Mouse (Mus musculus) neutrophil, adult 59 days (primary cell): ENCODE data around the gene Epp13. TPM values are rescaled to one million over a fixed set of nuclear protein-coding genes. Genes with fewer than 3 reads are reported as not detected.

Experiments
- total RNA-seq, 2 experiments: library from RNA; stranded (reverse); gene quantifications; 1 replicate in 1 of 2; 2 replicates in 1 of 2; pipeline ENCODE4 v1.2.4; 2023

Epp13 gene
- not detected for total RNA-seq

DNA sequence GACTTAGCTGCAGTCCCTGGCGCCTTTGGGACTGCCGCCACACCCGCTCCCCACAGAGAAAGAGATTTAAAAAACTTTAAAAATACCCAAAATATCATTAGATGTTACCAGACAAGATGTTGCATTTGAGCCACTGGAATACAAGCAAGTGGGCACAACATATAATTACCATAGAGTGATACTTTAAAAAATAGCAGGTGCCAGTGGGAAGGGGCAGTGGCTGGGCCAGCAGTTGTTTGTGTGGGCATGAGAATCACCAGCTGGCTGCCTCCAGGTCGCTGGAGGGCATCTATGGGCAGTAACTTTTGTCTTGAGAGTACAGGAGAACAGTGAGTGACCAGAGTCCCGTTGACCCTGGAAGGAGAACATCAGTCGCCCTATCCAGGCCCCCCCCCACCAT, at the start of gene Epp13:
TSS of gene Epp13 (plus strand) at position 301 of the 400 bp plus-strand sequence.

DNA sequence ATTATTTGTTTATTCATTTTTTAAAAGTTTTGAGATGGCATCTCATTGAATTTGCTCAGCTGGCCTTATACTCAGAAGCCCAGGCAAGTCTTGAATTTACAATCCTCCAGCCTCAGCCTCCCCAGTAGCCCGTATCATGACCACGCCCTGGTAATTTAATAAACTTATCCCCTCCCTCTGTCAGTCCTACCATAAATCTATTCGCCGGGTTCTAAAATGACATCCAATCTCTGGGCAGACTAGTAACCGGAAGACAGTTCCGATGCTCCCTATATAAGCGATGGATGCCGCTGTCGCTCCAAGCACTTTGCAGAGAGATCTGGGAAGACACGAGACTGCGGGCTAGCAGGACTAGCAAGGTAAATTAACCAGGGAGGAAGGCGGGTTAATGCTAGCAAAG, 30.5 kb upstream of the Epp13 start, which contains the start of gene Zscan5b:
TSS of gene Zscan5b (plus strand) at position 301 of the 400 bp plus-strand sequence.

DNA sequence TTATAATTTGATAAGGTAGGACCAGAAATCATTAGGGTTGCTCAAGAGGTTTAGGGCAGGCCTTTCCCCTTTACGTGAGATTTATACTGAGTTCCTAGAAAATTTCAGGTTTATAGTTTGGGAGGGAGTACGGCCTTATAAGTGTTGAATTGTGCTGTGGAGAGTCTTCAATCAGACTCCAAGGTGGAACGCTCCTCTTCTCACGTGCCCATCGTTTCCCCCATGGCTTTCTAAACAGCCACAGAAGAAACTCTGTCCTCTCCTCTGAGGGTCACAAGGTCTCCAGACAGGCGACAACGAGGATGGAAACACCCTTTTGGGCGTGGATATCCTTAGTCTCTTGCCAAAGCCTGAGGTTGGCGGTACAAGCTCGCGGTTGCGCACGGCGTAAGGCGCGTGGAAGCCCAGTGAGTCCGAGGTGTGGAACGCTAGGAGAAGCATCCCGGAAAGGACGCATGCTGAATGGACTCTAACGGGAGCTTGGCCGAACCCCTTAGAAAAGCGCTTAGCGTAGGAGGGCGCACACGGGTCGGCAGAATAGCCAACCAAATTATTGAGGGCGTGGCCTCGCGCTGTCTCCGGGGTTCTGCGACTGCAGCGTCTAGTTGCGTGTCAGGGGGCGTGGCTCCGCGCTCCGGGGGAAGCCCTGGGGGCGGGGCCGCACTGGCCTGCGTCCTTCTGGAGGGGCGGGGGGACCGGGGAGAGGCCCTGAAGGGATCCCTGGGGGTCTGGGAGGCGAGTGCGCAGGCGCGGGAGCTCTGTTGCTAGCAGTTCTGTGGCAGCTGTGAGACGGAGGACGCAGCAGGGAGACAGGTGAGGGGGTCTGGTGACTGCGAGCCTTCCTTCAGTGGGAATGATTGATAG, 33.6 kb downstream of the Epp13 start, which contains the start of gene Zfp667:
TSS of gene Zfp667 (plus strand) at position 738 of the 864 bp plus-strand sequence.

GRCm38 (mm10) chr7:6331233-6331956, 78.9 kb downstream of the Epp13 start, which contains the start of gene Zfp583:
Gene Zfp583 (minus strand): TSS chr7:6331285.

Other genes with a start within 250 kb of the Epp13 start
- not detected for gene Vmn1r65, start 241.7 kb upstream of the Epp13 start, total RNA-seq
- gene Nlrp4c, start 207.5 kb upstream of the Epp13 start, total RNA-seq = not detected
- 10 to 100 TPM; 28.5 to 31.3 TPM for gene Zfp787, start 96.7 kb upstream of the Epp13 start, total RNA-seq
- gene Zfp444, start 80.5 kb upstream of the Epp13 start, total RNA-seq = 10 to 100 TPM in 1 of 2 experiments, 1 to 10 TPM in 1; 6.2 to 10.2 TPM
- not detected for gene Galp, start 55.6 kb upstream of the Epp13 start, total RNA-seq
- not detected for gene Zscan5b, start 30.4 kb upstream of the Epp13 start, total RNA-seq
- under 1 TPM; 0.24 to 0.35 TPM for gene Zfp667, start 33.9 kb downstream of the Epp13 start, total RNA-seq
- under 1 TPM; 0.60 to 0.73 TPM for gene Zfp583, start 78.6 kb downstream of the Epp13 start, total RNA-seq
- gene Gm3854, start 91.0 kb downstream of the Epp13 start, total RNA-seq = under 1 TPM in 1 of 2 experiments, not detected in 1; 0.11 TPM
- gene Zfp78, start 110.6 kb downstream of the Epp13 start, total RNA-seq = 1 to 10 TPM in 1 of 2 experiments, under 1 TPM in 1; 0.88 to 1.2 TPM
- 1 to 10 TPM; 1.4 to 2.2 TPM for gene Zfp28, start 130.6 kb downstream of the Epp13 start, total RNA-seq
- not detected for gene Smim17, start 146.0 kb downstream of the Epp13 start, total RNA-seq
- not detected for gene Gm20715, start 157.6 kb downstream of the Epp13 start, total RNA-seq
- not detected for gene Olfr1344, start 186.0 kb downstream of the Epp13 start, total RNA-seq
- under 1 TPM in 1 of 2 experiments, not detected in 1; 0.04 TPM for gene Olfr1336, start 203.5 kb downstream of the Epp13 start, total RNA-seq
- not detected for gene Olfr1346, start 214.4 kb downstream of the Epp13 start, total RNA-seq
- not detected for gene Olfr5, start 234.2 kb downstream of the Epp13 start, total RNA-seq
- gene Olfr1347, start 247.0 kb downstream of the Epp13 start, total RNA-seq = not detected